Comparison of ENCODE assay signal across 26 mouse cellular contexts in genomic region chr2:159067506-159067905, GRCm38 (mm10).
DNase-seq lines count a peak whose midpoint lies in the region; ATAC-seq and TF ChIP-seq lines count a peak whose summit lies in the region.
"Had no signal": no experiment of that assay in that cellular context is flagged by ENCODE, and none has a peak within 500 bp of the region (broad histone marks: within the 10 kb centered on the region; RNA-seq: fewer than 3 reads in every experiment).

No protein-coding gene starts in this region.

- peak; percentile 28 for DNase-seq in hindbrain, embryonic 10.5 days (ENCODE audit: low spot score)
- no peak for DNase-seq in liver, embryonic 14.5 days (ENCODE audit: low read depth in 3 of 3, low spot score in 3 of 3)
- DNase-seq in liver, embryonic 11.5 days (ENCODE audit: low spot score), result no peak
- DNase-seq in R1 (ENCODE audit: low read depth, low spot score), result peak; percentile 12
- DNase-seq in embryonic facial prominence, embryonic 10.5 days (ENCODE audit: low spot score), result peak; percentile 35
- DNase-seq in left cerebral cortex, postnatal 25 days (ENCODE audit: low spot score in 2 of 2), result no peak
- DNase-seq: adrenal gland, postnatal 10 days; cerebellum, adult 8-10 months; gastrocnemius, postnatal 25 days; kidney, postnatal 25 days; lung, embryonic 14.5 days; lung, postnatal 36 days; thymus, postnatal 4 days had no signal

- no peak overlapping the region for H3K9ac ChIP-seq in hindbrain, embryonic 13.5 days
- no peak overlapping the region for H3K9ac ChIP-seq in liver, embryonic 14.5 days (replicated peaks)
- H3K9ac ChIP-seq in liver, embryonic 11.5 days (ENCODE audit: low read depth, low read length), result no peak overlapping the region
- H3K9ac ChIP-seq: embryonic facial prominence, embryonic 12.5 days; heart, embryonic 13.5 days; hindbrain, embryonic 14.5 days; limb, embryonic 13.5 days; liver, embryonic 15.5 days; lung, embryonic 14.5 days; neural tube, embryonic 12.5 days had no signal

- H3K4me1 ChIP-seq in hindbrain, embryonic 10.5 days (replicated peaks), result peaks cover 27% of the 10 kb centered on the region
- H3K4me1 ChIP-seq in hindbrain, embryonic 13.5 days (replicated peaks), result peaks cover 15% of the 10 kb centered on the region
- H3K4me1 ChIP-seq in liver, embryonic 14.5 days (replicated peaks; ENCODE audit: control insufficient read depth in 2 of 2, insufficient read depth in 2 of 2, low read length in 1 of 2), result no peaks in the 10 kb centered on the region
- H3K4me1 ChIP-seq in liver, embryonic 11.5 days (replicated peaks; ENCODE audit: control insufficient read depth, insufficient read depth, low read length), result no peaks in the 10 kb centered on the region
- peaks cover 20% of the 10 kb centered on the region for H3K4me1 ChIP-seq in embryonic facial prominence, embryonic 10.5 days
- H3K4me1 ChIP-seq: heart, embryonic 13.5 days; liver, embryonic 15.5 days had no signal

- H3K27ac ChIP-seq in hindbrain, embryonic 10.5 days, result no peak overlapping the region
- no peak overlapping the region for H3K27ac ChIP-seq in hindbrain, embryonic 13.5 days
- no peak overlapping the region for H3K27ac ChIP-seq in liver, embryonic 14.5 days
- H3K27ac ChIP-seq in liver, embryonic 11.5 days (ENCODE audit: low read depth, low read length), result no peak overlapping the region
- no peak overlapping the region for H3K27ac ChIP-seq in embryonic facial prominence, embryonic 10.5 days (replicated peaks)
- H3K27ac ChIP-seq: embryonic facial prominence, embryonic 12.5 days; heart, embryonic 13.5 days; hindbrain, embryonic 14.5 days; left cerebral cortex, adult 2 months; limb, embryonic 13.5 days; liver, embryonic 15.5 days; neural tube, embryonic 12.5 days had no signal

- peak; percentile 27; the same call in 1 of the 2 replicates for TF ChIP-seq CTCF in liver, embryonic 14.5 days (IDR thresholded peaks at IDR 0.05; ENCODE audit: low read depth)

- peaks cover 40% of the 10 kb centered on the region for H3K27me3 ChIP-seq in hindbrain, embryonic 10.5 days (ENCODE audit: insufficient read depth, poor library complexity, severe bottlenecking)
- H3K27me3 ChIP-seq in hindbrain, embryonic 13.5 days, result peaks cover 94% of the 10 kb centered on the region
- H3K27me3 ChIP-seq in liver, embryonic 14.5 days (ENCODE audit: control insufficient read depth, insufficient read depth, low read length), result no peaks in the 10 kb centered on the region
- H3K27me3 ChIP-seq in liver, embryonic 11.5 days (replicated peaks; ENCODE audit: control insufficient read depth, insufficient read depth, low read length), result no peaks in the 10 kb centered on the region
- H3K27me3 ChIP-seq in embryonic facial prominence, embryonic 10.5 days (replicated peaks; ENCODE audit: low read depth, poor library complexity, severe bottlenecking), result peaks cover 18% of the 10 kb centered on the region; the same call in 1 of the 2 replicates
- H3K27me3 ChIP-seq: liver, embryonic 15.5 days had no signal

- H3K4me2 ChIP-seq in hindbrain, embryonic 13.5 days, result no peak overlapping the region
- no peak overlapping the region for H3K4me2 ChIP-seq in liver, embryonic 14.5 days (ENCODE audit: low read depth)
- H3K4me2 ChIP-seq in liver, embryonic 11.5 days, result no peak overlapping the region
- H3K4me2 ChIP-seq: embryonic facial prominence, embryonic 12.5 days; heart, embryonic 13.5 days; hindbrain, embryonic 14.5 days; limb, embryonic 13.5 days; liver, embryonic 15.5 days; lung, embryonic 14.5 days; midbrain, embryonic 11.5 days; neural tube, embryonic 12.5 days had no signal

- WGBS in hindbrain, embryonic 10.5 days, result 30% methylated on average over 7 of the region's 7 CpGs
- WGBS in hindbrain, embryonic 13.5 days, result 31% methylated on average over 7 of the region's 7 CpGs
- 45% methylated on average over 7 of the region's 7 CpGs for WGBS in liver, embryonic 14.5 days (ENCODE audit: insufficient replicate concordance)
- 64% methylated on average over 7 of the region's 7 CpGs for WGBS in liver, embryonic 11.5 days
- WGBS in embryonic facial prominence, embryonic 10.5 days, result 31% methylated on average over 7 of the region's 7 CpGs

- intact Hi-C loops in left cerebral cortex, postnatal 25 days (cut with DNase I), result no loop called here

- ATAC-seq in hindbrain, embryonic 13.5 days (ENCODE audit: low FRiP score), result no peak
- no peak for ATAC-seq in liver, embryonic 14.5 days (ENCODE audit: insufficient read depth)
- no peak for ATAC-seq in liver, embryonic 11.5 days (replicated peaks; ENCODE audit: low FRiP score)
- ATAC-seq in granulocyte monocyte progenitor cell, adult 5-6 weeks (replicated peaks; ENCODE audit: poor library complexity, severe bottlenecking), result no peak
- ATAC-seq: CD4-positive, CD25-positive, alpha-beta regulatory T cell, adult 4 months; forebrain, embryonic 14.5 days had no signal

- no peaks in the 10 kb centered on the region for H3K36me3 ChIP-seq in hindbrain, embryonic 10.5 days
- H3K36me3 ChIP-seq in hindbrain, embryonic 13.5 days, result no peaks in the 10 kb centered on the region
- no peaks in the 10 kb centered on the region for H3K36me3 ChIP-seq in liver, embryonic 14.5 days (replicated peaks; ENCODE audit: control insufficient read depth, insufficient read depth, low read depth)
- H3K36me3 ChIP-seq in liver, embryonic 11.5 days (ENCODE audit: control insufficient read depth, insufficient read depth, low read length), result no peaks in the 10 kb centered on the region
- H3K36me3 ChIP-seq in embryonic facial prominence, embryonic 10.5 days (replicated peaks), result no peaks in the 10 kb centered on the region
- H3K36me3 ChIP-seq: embryonic facial prominence, embryonic 12.5 days; heart, embryonic 13.5 days; limb, embryonic 13.5 days; liver, embryonic 15.5 days; neural tube, embryonic 12.5 days had no signal

- TF ChIP-seq EP300 in liver, embryonic 14.5 days (IDR thresholded peaks at IDR 0.05; ENCODE audit: low read depth), result no peak

- H3K4me3 ChIP-seq in hindbrain, embryonic 10.5 days, result no peak overlapping the region
- no peak overlapping the region for H3K4me3 ChIP-seq in hindbrain, embryonic 13.5 days
- no peak overlapping the region for H3K4me3 ChIP-seq in liver, embryonic 14.5 days (ENCODE audit: insufficient read depth in 1 of 2, low read depth in 2 of 2, low read length in 2 of 2)
- no peak overlapping the region for H3K4me3 ChIP-seq in liver, embryonic 11.5 days (ENCODE audit: low read depth, low read length)
- H3K4me3 ChIP-seq in embryonic facial prominence, embryonic 10.5 days, result no peak overlapping the region
- H3K4me3 ChIP-seq: embryonic facial prominence, embryonic 12.5 days; heart, embryonic 13.5 days; left cerebral cortex, adult 2 months; limb, embryonic 13.5 days; liver, embryonic 15.5 days; myocyte; neural tube, embryonic 12.5 days had no signal

- H3K9me3 ChIP-seq in hindbrain, embryonic 10.5 days, result no peaks in the 10 kb centered on the region
- no peaks in the 10 kb centered on the region for H3K9me3 ChIP-seq in hindbrain, embryonic 13.5 days
- no peaks in the 10 kb centered on the region for H3K9me3 ChIP-seq in liver, embryonic 14.5 days (ENCODE audit: control insufficient read depth, low read length)
- H3K9me3 ChIP-seq in liver, embryonic 11.5 days (ENCODE audit: control insufficient read depth, low read length), result no peaks in the 10 kb centered on the region
- H3K9me3 ChIP-seq in embryonic facial prominence, embryonic 10.5 days, result no peaks in the 10 kb centered on the region
- H3K9me3 ChIP-seq: embryonic facial prominence, embryonic 12.5 days; heart, embryonic 13.5 days; limb, embryonic 13.5 days; liver, embryonic 15.5 days had no signal

Comparison
In these comparisons a context has a peak if more than half of its experiments do, and no peak if none do; other contexts are left out.
1. DNase-seq: peak in hindbrain, embryonic 10.5 days (single experiment), R1 (single experiment) and embryonic facial prominence, embryonic 10.5 days (single experiment); none in liver, embryonic 14.5 days (0 of 3), liver, embryonic 11.5 days (single experiment) and left cerebral cortex, postnatal 25 days (0 of 2).